ENCODE assay signal across 8 mouse cellular contexts in genomic region chr11:107470521-107471041, GRCm38 (mm10). TPM values are rescaled to one million over a fixed set of nuclear protein-coding genes. Genes with fewer than 3 reads are reported as not detected.
A peak's percentile ranks its signal among the peaks of the same experiment; 100 is the strongest.
DNase-seq lines count a peak whose midpoint lies in the region; ATAC-seq lines count a peak whose summit lies in the region.

Gene Pitpnc1 (minus strand): TSS chr11:107470699.

- WGBS in hindbrain, embryonic 11.5 days = 0% methylated on average over 37 of the region's 37 CpGs

- H3K27me3 ChIP-seq in hindbrain, embryonic 11.5 days (ENCODE audit: control insufficient read depth, insufficient read depth, low read length) = no peaks in the 10 kb centered on the region

- no peaks in the 10 kb centered on the region for H3K36me3 ChIP-seq in hindbrain, embryonic 11.5 days (ENCODE audit: control insufficient read depth, insufficient read depth, low read length)

- no peaks in the 10 kb centered on the region for H3K9me3 ChIP-seq in hindbrain, embryonic 11.5 days (ENCODE audit: control insufficient read depth, low read length)

- peak; percentile 96 for DNase-seq in Muller cell, postnatal 12 days (ENCODE audit: inconsistent ontology term)
- peak; percentile 91 for DNase-seq in cerebellum, adult 9-11 months
- peak; percentile 68 to 86 for DNase-seq in frontal cortex, adult 2 months (ENCODE audit: extremely low spot score in 1 of 2, low spot score in 1 of 2)
- DNase-seq in hindbrain, embryonic 11.5 days (ENCODE audit: low spot score) = peak; percentile 90
- peak; percentile 80 to 89 for DNase-seq in layer of hippocampus, postnatal 14 days (ENCODE audit: low spot score in 2 of 2)
- peak; percentile 89 for DNase-seq in lung, postnatal 10 days
- peak; percentile 59 for DNase-seq in ovary, postnatal 14 days (ENCODE audit: low spot score)
- peak; percentile 92 for DNase-seq in thymus, postnatal 14 days

- peak; percentile 89 for ATAC-seq in hindbrain, embryonic 11.5 days (ENCODE audit: low FRiP score)

- H3K9ac ChIP-seq in hindbrain, embryonic 11.5 days (ENCODE audit: low read depth, low read length) = peak within 1 kb of the TSS; percentile 84

- H3K4me2 ChIP-seq in hindbrain, embryonic 11.5 days (replicated peaks; ENCODE audit: low read depth, low read length) = peak within 1 kb of the TSS; percentile 85

- peak within 1 kb of the TSS; percentile 85 for H3K27ac ChIP-seq in hindbrain, embryonic 11.5 days (ENCODE audit: low read depth, low read length)

- peaks cover 3% of the 10 kb centered on the region; the same call in 1 of the 2 replicates for H3K4me1 ChIP-seq in hindbrain, embryonic 11.5 days (replicated peaks; ENCODE audit: control insufficient read depth, insufficient read depth, low read length)

- H3K4me3 ChIP-seq in hindbrain, embryonic 11.5 days (ENCODE audit: low read depth, low read length) = peak within 1 kb of the TSS; percentile 85

RNA-seq across cellular contexts. Expression of gene Pitpnc1, which starts in this region (rescaled TPM):
- 25.3 and 26.6 TPM in 2 replicates for polyA plus RNA-seq in frontal cortex, adult 2 months (2012; rRNA removed)
- polyA plus RNA-seq in hindbrain, embryonic 11.5 days (2014; fragmentation: Nextera tagmentation; extraction: Ambion mirVana) = 26.8 and 32.3 TPM in 2 replicates
- total RNA-seq in layer of hippocampus, postnatal 14 days (2021) = 10 to 100 TPM; 50.5 to 72.8 TPM

Comparison
In these comparisons a context has a peak if more than half of its experiments do, and no peak if none do; other contexts are left out.
1. Peak in every context shown above with its lines: DNase-seq, ATAC-seq, H3K4me3 ChIP-seq and H3K27ac ChIP-seq.